Mouse (Mus musculus): Measurements from ENCODE around the gene Egr4. TPM values are rescaled to one million over a fixed set of nuclear protein-coding genes. Genes with fewer than 3 reads are reported as not detected.
A peak's percentile ranks its signal among the peaks of the same experiment; 100 is the strongest.

Gene Egr4
- not detected in 2 replicates for polyA plus RNA-seq (2016; fragmentation: Nextera tagmentation; extraction: Ambion mirVana)

DNA sequence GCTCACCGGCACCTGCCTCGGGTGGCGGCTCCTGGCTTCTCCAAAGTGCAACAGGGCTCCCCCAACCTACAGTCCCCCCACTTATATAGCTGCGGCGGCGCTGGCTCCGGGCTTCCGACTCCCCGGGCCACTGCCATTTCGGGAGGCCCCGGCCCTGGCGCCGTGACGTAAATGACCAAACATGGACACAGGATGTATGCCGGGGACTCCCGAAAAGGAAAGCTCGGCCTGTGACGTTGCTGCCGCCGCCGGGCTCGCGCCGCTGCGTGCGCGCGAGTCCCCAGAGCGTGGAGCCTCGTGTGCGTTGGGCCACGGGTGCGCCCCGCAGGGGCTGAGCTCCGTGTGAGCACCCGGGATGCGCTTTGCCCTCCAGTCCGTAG is at the start of gene Egr4:
Gene Egr4 (minus strand): TSS at position 59 of the 380 bp plus-strand sequence.
- Histone ChIP-seq H3K9ac (no peak within 1 kb of the TSS), H3K4me2 (replicated peaks) (peak within 1 kb of the TSS; percentile 84), H3K4me3 (peak within 1 kb of the TSS; percentile 46), H3K4me1 (peaks cover 32% of the 10 kb centered on the region), H3K27me3 (peaks cover 85% of the 10 kb centered on the region), H3K27ac (no peak within 1 kb of the TSS), H3K36me3 (no peaks in the 10 kb centered on the region), H3K9me3 (replicated peaks) (no peaks in the 10 kb centered on the region)
- ATAC-seq (ENCODE audit: low FRiP score) = peak; percentile 49; the same call in 1 of the 2 replicates
- WGBS = under 1% methylated on average over 36 of the region's 38 CpGs

- no peak overlapping the region for H3K4me2 ChIP-seq (replicated peaks)
- H3K27me3 ChIP-seq = no peaks in the 10 kb centered on the region
- no peak for ATAC-seq (ENCODE audit: low FRiP score)
- 53% methylated on average over 1 of the region's 1 CpGs for WGBS
- H3K4me3 ChIP-seq = no peak overlapping the region
- H3K27ac ChIP-seq = no peak overlapping the region
- no peaks in the 10 kb centered on the region for H3K4me1 ChIP-seq
- H3K36me3 ChIP-seq = no peaks in the 10 kb centered on the region
- H3K9ac ChIP-seq = no peak overlapping the region
- H3K9me3 ChIP-seq (replicated peaks) = no peaks in the 10 kb centered on the region
These were observed 49.0 kb upstream of the Egr4 start for GRCm38 (mm10) chr6:85562374-85562773.

- H3K27me3 ChIP-seq = no peaks in the 10 kb centered on the region
- no peak overlapping the region for H3K4me3 ChIP-seq
- no peak for ATAC-seq (ENCODE audit: low FRiP score)
- no peaks in the 10 kb centered on the region for H3K9me3 ChIP-seq (replicated peaks)
- WGBS = 92% methylated on average over 5 of the region's 5 CpGs
- no peak overlapping the region for H3K4me2 ChIP-seq (replicated peaks)
- H3K9ac ChIP-seq = no peak overlapping the region
- H3K36me3 ChIP-seq = no peaks in the 10 kb centered on the region
- H3K27ac ChIP-seq = no peak overlapping the region
- no peaks in the 10 kb centered on the region for H3K4me1 ChIP-seq
These were observed 34.3 kb upstream of the Egr4 start for GRCm38 (mm10) chr6:85547642-85548041.

- H3K9me3 ChIP-seq (replicated peaks) = no peaks in the 10 kb centered on the region
- no peak overlapping the region for H3K9ac ChIP-seq
- no peaks in the 10 kb centered on the region for H3K36me3 ChIP-seq
- no peak overlapping the region for H3K27ac ChIP-seq
- H3K4me2 ChIP-seq (replicated peaks) = no peak overlapping the region
- no peak overlapping the region for H3K4me3 ChIP-seq
- no peak for ATAC-seq (ENCODE audit: low FRiP score)
- 64% methylated on average over 13 of the region's 13 CpGs for WGBS
- no peaks in the 10 kb centered on the region for H3K4me1 ChIP-seq
- H3K27me3 ChIP-seq = no peaks in the 10 kb centered on the region
These were observed 31.0 kb upstream of the Egr4 start for GRCm38 (mm10) chr6:85544251-85544881.

DNA sequence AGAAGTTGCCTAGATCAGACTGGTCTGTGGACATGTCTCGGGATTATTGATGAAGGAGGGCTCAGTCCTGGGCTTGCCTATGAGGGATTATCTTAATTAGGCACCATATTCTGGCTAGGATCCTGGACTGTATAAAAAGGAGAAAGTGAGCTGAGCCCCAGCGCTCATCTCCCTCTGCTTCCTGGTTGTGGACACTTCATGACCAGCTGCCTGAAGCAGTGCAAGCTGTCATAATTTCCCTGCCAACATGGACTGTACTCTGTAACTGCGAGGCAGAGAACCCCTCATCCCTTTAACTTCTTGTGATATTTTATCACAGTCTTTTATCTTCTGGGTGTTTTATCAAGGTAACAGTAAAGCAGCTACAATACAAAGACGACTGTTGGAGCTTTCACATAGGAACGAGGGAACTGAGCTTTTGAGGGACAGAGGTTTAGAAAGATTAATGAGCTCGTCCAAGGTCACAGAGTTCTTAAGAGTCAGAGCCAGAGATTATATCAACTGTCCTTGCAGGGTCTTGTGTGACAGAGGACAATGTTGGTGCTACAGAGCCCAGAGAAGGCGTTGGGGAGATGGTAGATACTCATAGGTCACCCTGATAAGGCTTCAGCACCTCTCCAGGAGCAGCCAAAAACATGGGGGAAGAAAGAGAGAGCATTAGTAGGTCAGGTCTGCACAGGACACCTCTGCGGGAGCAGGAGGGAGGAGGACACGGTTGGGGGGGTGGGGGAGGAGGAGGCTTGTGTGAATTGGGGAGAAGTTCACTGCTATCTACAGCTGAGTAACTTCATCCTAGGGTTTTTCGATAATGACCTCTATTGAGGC is 30.2 kb upstream of the Egr4 start:
- no peak overlapping the region for H3K4me3 ChIP-seq
- whole genome bisulfite sequencing = 79% methylated on average over 10 of the region's 10 CpGs
- H3K4me1 ChIP-seq = no peaks in the 10 kb centered on the region
- H3K9ac ChIP-seq = no peak overlapping the region
- no peak for ATAC-seq (ENCODE audit: low FRiP score)
- H3K27me3 ChIP-seq = no peaks in the 10 kb centered on the region
- no peak overlapping the region for H3K4me2 ChIP-seq (replicated peaks)
- no peaks in the 10 kb centered on the region for H3K9me3 ChIP-seq (replicated peaks)
- H3K36me3 ChIP-seq = no peaks in the 10 kb centered on the region
- H3K27ac ChIP-seq = no peak overlapping the region

DNA sequence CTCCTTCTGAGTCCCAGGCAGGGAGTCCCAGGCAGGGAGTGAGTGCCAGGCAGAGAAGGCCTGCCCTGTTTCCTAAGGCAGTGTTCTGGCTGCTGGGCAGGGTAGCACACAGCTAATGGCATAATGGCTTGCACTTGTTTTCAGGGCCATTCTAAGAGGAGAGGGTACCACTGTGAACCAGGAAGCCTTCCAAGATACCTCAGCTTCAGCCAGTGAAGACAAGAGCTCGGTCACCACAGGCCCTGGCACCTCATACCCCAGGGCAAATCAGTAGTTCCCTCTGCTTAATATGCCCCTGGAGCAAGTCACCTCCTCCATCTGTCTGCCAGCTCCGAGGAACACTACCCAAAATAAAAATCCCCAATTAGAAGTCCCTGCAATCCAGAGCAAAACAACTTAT is 9.4 kb upstream of the Egr4 start:
- Histone ChIP-seq H3K36me3 (no peaks in the 10 kb centered on the region), H3K9me3 (replicated peaks) (no peaks in the 10 kb centered on the region), H3K9ac (no peak overlapping the region), H3K27me3 (no peaks in the 10 kb centered on the region; the same call in 1 of the 2 replicates), H3K4me1 (peaks cover 5% of the 10 kb centered on the region), H3K27ac (no peak overlapping the region), H3K4me3 (no peak overlapping the region), H3K4me2 (replicated peaks) (no peak overlapping the region)
- no peak for ATAC-seq (ENCODE audit: low FRiP score)
- WGBS = 82% methylated on average over 2 of the region's 2 CpGs

- 92% methylated on average over 5 of the region's 5 CpGs for WGBS
- Histone ChIP-seq H3K27me3 (peaks cover 3% of the 10 kb centered on the region; the same call in 1 of the 2 replicates), H3K36me3 (no peaks in the 10 kb centered on the region), H3K4me3 (no peak overlapping the region), H3K9ac (no peak overlapping the region), H3K4me1 (peaks cover 5% of the 10 kb centered on the region), H3K9me3 (replicated peaks) (no peaks in the 10 kb centered on the region), H3K4me2 (replicated peaks) (no peak overlapping the region), H3K27ac (no peak overlapping the region)
- no peak for ATAC-seq (ENCODE audit: low FRiP score)
These were observed 8.6 kb upstream of the Egr4 start for GRCm38 (mm10) chr6:85522026-85522425.

- H3K36me3 ChIP-seq = no peaks in the 10 kb centered on the region
- H3K4me2 ChIP-seq (replicated peaks) = no peak overlapping the region
- WGBS = 41% methylated on average over 5 of the region's 5 CpGs
- peaks cover 39% of the 10 kb centered on the region for H3K27me3 ChIP-seq
- H3K9ac ChIP-seq = no peak overlapping the region
- peak; percentile 57 for ATAC-seq (ENCODE audit: low FRiP score)
- H3K27ac ChIP-seq = no peak overlapping the region
- no peaks in the 10 kb centered on the region for H3K9me3 ChIP-seq (replicated peaks)
- H3K4me3 ChIP-seq = no peak overlapping the region
- peaks cover 12% of the 10 kb centered on the region for H3K4me1 ChIP-seq
These were observed 4.8 kb upstream of the Egr4 start for GRCm38 (mm10) chr6:85518091-85518693.

DNA sequence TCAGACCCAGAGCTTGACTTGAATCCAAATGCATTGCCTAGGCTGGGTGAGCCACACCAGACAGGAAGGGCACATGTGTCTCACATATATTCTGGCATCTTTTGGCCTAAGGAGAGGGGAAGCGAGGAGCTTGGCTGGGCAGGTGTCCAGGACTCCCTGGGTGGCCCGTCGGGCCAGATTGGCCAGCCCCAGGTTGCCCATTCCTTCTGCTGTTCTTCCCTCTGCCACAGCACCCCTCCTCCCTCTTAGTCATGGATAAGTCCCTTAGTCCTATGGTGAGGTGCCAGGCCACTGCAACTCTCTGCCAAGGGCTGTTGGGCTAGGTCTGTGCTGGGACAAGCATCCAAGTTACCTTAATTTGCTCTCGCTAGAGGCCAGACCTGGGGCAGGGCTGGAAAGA is 2.6 kb upstream of the Egr4 start:
- Histone ChIP-seq H3K9me3 (replicated peaks) (no peaks in the 10 kb centered on the region), H3K27me3 (peaks cover 62% of the 10 kb centered on the region), H3K4me2 (replicated peaks) (no peak overlapping the region), H3K36me3 (no peaks in the 10 kb centered on the region), H3K4me1 (peaks cover 32% of the 10 kb centered on the region), H3K9ac (no peak overlapping the region), H3K27ac (no peak overlapping the region), H3K4me3 (no peak overlapping the region)
- WGBS = 83% methylated on average over 4 of the region's 4 CpGs
- ATAC-seq (ENCODE audit: low FRiP score) = no peak

GRCm38 (mm10) chr6:85512577-85513530 is 535 bp downstream of the Egr4 start:
- peak overlapping the region; percentile 46 for H3K4me3 ChIP-seq
- peak overlapping the region; percentile 84 for H3K4me2 ChIP-seq (replicated peaks)
- no peak overlapping the region for H3K27ac ChIP-seq
- ATAC-seq (ENCODE audit: low FRiP score) = peak; percentile 24
- peaks cover 27% of the 10 kb centered on the region for H3K4me1 ChIP-seq
- H3K9ac ChIP-seq = no peak overlapping the region
- no peaks in the 10 kb centered on the region for H3K36me3 ChIP-seq
- peaks cover 86% of the 10 kb centered on the region for H3K27me3 ChIP-seq
- under 1% methylated on average over 86 of the region's 90 CpGs for WGBS
- no peaks in the 10 kb centered on the region for H3K9me3 ChIP-seq (replicated peaks)

- Histone ChIP-seq H3K36me3 (no peaks in the 10 kb centered on the region), H3K4me1 (peaks cover 27% of the 10 kb centered on the region), H3K4me2 (replicated peaks) (peak overlapping the region; percentile 84), H3K9ac (no peak overlapping the region), H3K27ac (no peak overlapping the region), H3K9me3 (replicated peaks) (no peaks in the 10 kb centered on the region), H3K27me3 (peaks cover 83% of the 10 kb centered on the region), H3K4me3 (peak overlapping the region; percentile 46)
- no peak for ATAC-seq (ENCODE audit: low FRiP score)
- WGBS = 0% methylated on average over 30 of the region's 36 CpGs
These were observed 1.3 kb downstream of the Egr4 start for GRCm38 (mm10) chr6:85512056-85512440.

Measured in hindbrain, embryonic 12.5 days (tissue).